Mouse (Mus musculus): Measurements from ENCODE around the gene Agap3.

Agap3 gene

GRCm38 (mm10) chr5:24452030-24452690 is at the start of gene Agap3:
Gene Agap3 (plus strand): TSS chr5:24452177.
- DNase-seq (ENCODE audit: low spot score): no peak

GRCm38 (mm10) chr5:24404594-24405360 is 47.2 kb upstream of the Agap3 start:
- DNase-seq (ENCODE audit: low spot score): no peak

DNA sequence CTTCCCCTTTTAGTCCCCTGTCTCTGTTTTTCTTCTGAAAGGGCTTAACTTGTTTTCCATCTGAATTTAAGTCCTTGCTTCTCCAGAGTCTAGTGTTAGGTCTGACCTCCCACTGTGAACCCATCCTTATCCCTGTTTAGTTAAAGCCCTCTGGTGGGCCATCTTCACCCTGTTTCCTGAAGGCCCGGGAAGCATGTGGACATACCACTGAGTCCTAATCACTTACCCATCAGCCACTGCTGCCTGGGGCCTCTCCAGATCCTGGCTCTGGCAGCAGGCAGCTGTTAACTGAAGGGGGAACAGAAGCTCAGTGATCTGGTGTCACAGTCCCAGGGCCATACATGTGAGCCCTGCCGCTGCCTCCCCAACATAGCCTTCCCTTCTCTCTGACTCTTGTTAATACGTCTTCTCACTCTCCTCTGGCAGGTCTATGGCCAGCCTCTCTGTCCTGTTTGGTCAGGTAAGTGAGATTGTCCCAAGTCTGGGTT is 46.5 kb upstream of the Agap3 start:
- no peak for DNase-seq (ENCODE audit: low spot score)

- DNase-seq (ENCODE audit: low spot score): no peak
Observed at GRCm38 (mm10) chr5:24408651-24409050, 43.3 kb upstream of the Agap3 start.

- no peak for DNase-seq (ENCODE audit: low spot score)
Observed at GRCm38 (mm10) chr5:24409466-24409865, 42.5 kb upstream of the Agap3 start.

DNA sequence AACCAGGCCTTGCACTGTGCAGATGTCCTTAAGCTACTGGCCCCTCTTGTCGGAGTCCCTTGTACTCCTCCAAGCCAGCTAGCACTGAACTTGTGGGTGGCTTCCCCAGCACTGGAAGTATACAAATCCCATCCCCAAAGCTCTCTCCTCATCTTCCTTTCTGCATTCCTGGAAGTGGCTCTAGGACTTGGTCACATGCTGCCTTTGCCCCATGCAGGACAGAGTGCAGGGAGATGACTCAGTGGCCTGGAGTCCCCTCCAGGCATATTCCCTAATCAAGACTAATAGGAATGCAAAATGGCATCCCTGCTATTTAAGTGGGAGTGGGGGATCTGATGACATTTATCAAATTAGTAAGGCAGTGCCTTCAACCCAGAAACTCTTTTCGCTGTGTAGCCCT is 39.9 kb upstream of the Agap3 start:
- DNase-seq (ENCODE audit: low spot score): no peak

DNA sequence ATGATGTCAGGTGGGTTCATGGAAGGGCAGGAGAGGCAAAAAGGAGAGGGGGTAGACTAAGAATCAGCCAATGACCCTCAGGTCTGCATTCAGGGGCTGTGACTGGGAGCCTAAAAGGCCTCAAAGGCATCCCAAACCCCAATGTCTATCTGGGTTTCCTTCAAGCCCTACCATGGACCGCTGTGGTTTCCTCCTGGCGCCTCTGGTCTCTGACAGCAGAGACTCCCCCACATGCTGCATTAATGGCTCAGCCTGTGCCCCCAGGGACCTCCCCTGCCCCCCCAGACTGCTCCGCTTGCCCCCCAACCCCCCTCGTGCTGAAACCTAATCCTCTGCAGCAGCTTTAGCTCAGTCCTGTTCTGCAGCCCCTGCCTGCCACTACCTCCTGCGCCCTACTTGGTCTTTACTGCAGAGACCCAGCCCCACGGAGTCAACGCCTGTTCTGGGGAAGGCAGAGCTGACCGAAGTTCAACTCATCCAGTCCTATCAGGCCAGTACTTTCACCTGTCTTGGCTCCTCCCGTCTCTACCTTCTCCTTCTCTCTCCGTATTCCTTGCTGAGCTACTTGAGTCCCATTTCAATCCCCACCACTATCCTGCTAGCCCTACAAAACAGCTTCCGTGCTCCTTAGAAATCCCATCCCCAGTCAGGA is 38.8 kb upstream of the Agap3 start, which contains the start of gene Asic3:
Asic3 (plus strand) TSS at position 351 of the 652 bp plus-strand sequence.
- no peak for DNase-seq (ENCODE audit: low spot score)

GRCm38 (mm10) chr5:24413938-24414337 is 38.0 kb upstream of the Agap3 start:
- no peak for DNase-seq (ENCODE audit: low spot score)

DNA sequence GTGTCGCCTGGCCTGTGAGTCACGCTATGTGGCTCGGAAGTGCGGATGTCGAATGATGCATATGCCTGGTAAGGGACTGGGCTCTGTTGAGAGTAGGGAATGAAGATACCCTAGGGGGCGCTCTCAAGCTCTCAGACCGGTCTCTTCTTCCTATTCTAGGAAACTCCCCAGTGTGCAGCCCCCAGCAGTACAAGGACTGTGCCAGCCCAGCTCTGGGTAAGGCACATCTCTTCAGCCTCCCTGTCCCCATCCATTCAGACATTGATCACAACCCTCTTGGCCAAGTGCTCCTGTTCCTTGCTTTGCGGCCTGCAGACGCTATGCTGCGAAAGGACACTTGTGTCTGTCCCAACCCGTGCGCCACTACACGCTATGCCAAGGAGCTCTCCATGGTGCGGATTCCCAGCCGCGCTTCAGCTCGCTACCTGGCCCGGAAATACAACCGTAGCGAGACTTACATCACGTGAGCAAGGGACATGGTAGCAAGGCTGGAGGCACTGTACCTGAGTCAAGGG is 35.7 kb upstream of the Agap3 start:
- peak; percentile 31 for DNase-seq (ENCODE audit: low spot score)

DNA sequence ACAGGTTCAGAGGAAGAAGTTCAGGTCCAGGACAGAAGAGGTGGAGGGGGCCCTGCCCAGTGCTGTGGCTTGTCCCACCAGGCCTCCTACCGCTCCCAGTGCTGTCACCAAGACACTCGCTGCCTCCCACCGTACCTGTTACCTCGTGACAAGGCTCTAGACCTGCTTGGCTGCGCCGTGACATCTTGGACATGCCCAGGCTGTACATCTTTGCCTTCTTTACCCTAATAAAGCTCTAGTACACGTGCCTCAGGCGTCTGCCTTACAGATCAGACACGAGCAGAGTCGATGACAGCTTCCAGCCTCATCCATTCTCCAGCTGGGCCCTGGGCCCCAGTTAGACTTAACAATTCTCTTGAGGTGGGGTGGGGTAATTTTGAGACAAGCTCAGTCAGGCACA is 34.4 kb upstream of the Agap3 start:
- DNase-seq (ENCODE audit: low spot score): no peak

GRCm38 (mm10) chr5:24420381-24420780 is 31.6 kb upstream of the Agap3 start:
- DNase-seq (ENCODE audit: low spot score): no peak

DNA sequence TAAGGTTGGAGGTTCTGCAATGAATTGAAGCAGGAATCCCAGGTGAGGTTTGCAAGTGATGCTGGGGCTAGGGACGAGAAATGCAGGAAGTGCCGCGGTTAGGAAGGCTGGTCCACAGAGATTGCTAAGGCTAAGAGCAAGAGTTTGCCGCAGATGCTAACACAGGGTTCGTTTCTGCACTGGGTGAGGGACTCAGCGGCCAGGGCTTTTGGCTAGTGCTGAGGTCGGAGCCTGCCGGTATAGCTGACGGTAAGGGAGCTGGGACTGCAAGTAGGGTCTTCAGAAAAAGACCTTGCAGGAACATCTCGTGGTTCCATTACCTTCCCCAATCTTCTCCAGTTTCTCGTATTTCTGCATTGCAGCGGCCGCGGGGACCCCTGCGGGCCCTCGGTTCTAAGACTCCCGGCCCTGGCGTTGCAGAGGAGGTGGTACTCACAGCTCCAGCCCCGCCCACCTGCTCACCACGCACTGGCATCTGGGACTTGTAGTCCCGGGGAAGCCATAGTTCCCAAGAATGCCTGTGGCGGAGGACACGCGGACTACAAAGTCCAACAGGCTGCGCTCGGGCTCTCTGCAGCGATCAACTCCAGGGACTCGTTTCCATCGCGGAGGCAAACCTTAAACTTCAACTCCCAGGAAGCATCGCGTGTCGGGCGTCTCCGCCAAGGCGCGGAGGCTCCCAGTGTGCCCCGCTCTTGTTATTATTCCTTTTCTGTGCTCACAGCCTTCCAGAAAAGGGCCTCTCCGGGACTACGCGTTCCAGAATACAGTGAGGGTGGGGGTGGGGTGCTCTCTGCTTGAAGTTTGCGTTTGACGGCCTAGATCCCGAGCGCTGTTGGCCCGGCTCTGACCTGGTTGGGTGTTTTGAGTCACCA is 28.6 kb upstream of the Agap3 start, which contains the start of the genes Cdk5 and Slc4a2:
Cdk5 (minus strand) TSS at position 402 of the 875 bp plus-strand sequence.
Slc4a2 (plus strand) TSS at position 709 of the 875 bp plus-strand sequence.
- DNase-seq (ENCODE audit: low spot score): peak; percentile 84

GRCm38 (mm10) chr5:24424004-24424781 is 27.8 kb upstream of the Agap3 start:
- DNase-seq (ENCODE audit: low spot score): no peak

- peak; percentile 75 for DNase-seq (ENCODE audit: low spot score)
Observed at GRCm38 (mm10) chr5:24424861-24425411, 27.0 kb upstream of the Agap3 start.

- DNase-seq (ENCODE audit: low spot score): peak; percentile 44
Observed at GRCm38 (mm10) chr5:24425421-24426036, 26.4 kb upstream of the Agap3 start.

DNA sequence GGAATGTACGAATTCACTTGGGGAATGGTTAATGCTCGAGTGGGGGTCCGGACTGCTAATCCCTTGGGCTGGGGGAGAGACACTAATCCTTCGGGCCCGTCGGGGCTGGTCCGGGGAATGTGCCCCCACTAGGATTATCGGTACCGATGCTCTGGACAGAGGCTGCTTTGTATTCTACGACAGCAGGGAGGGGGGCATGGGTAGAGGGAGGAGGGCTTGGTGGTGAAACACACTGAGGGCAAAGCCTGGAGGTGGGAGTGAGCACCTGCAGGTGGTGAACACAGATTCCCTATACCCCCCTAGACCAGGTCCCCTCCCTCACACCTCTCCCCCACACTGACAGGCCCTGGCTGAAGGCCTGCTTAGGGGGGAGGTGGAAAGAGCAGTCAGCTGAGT is 25.9 kb upstream of the Agap3 start:
- no peak for DNase-seq (ENCODE audit: low spot score)

GRCm38 (mm10) chr5:24426556-24427284 is 25.3 kb upstream of the Agap3 start:
- no peak for DNase-seq (ENCODE audit: low spot score)

- no peak for DNase-seq (ENCODE audit: low spot score)
Observed at GRCm38 (mm10) chr5:24427285-24427633, 24.7 kb upstream of the Agap3 start.

DNA sequence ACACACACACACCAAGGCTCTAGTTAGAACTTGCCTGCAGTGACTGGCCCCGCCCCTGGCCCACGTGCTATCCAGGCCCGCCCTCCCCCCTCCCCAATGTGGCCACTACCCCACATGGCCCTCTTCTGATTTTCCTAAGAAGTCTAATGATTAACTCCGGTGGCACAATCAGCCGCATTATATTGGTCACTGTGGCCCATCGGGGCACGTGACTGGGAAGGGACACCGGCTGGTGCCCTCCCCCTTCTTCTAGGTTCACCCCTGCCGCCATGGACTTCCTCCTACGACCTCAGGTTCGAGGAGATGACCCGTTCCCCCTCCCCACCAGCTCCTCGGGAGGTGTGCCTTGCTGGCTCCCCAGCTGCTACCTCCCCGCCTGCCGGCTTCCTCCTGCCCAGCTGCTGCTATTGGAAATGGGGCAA is 24.0 kb upstream of the Agap3 start:
- no peak for DNase-seq (ENCODE audit: low spot score)

Data from ovary, postnatal 10 days (tissue).